Mouse (Mus musculus) C2C12 (cell line): ENCODE measurements around the gene Adgrg4. TPM values are rescaled to one million over a fixed set of nuclear protein-coding genes. Genes with fewer than 3 reads are reported as not detected.

Experiments used
- H3K27me3 ChIP-seq: one replicate; pipeline ENCODE4 v1.6.1; 2011; ENCODE audit not compliant: control insufficient read depth, insufficient read depth, insufficient read length
- H3K36me3 ChIP-seq: one replicate; pipeline ENCODE4 v1.6.1; 2011; ENCODE audit not compliant: control insufficient read depth, insufficient read depth
- H3K4me3 ChIP-seq: one replicate; pipeline ENCODE4 v1.5.1; 2011; ENCODE audit warnings: mild to moderate bottlenecking, control low read depth; ENCODE audit not compliant: poor library complexity, insufficient read depth, severe bottlenecking
- H3K79me2 ChIP-seq: one replicate; pipeline ENCODE4 v1.6.1; 2011; ENCODE audit not compliant: control insufficient read depth, insufficient read depth
- H3K79me3 ChIP-seq: one replicate; pipeline ENCODE4 v1.6.1; 2011; ENCODE audit warnings: low read depth, control low read depth
- H3ac ChIP-seq: one replicate; pipeline ENCODE3; 2011; ENCODE audit warnings: low read depth; ENCODE audit not compliant: control insufficient read depth, insufficient read length
- CEBPB ChIP-seq: IDR thresholded peaks from one replicate; pipeline ENCODE4 v1.6.1; 2011; ENCODE audit warnings: low read depth, mild to moderate bottlenecking, control low read depth, moderate library complexity
- CTCF ChIP-seq: IDR thresholded peaks from one replicate; pipeline ENCODE4 v1.5.1; 2011; ENCODE audit not compliant: control insufficient read depth, insufficient read depth, insufficient read length
- FOSL1 ChIP-seq: IDR thresholded peaks from one replicate; pipeline ENCODE4 v1.8.0; 2011; ENCODE audit warnings: mild to moderate bottlenecking, low read length; ENCODE audit not compliant: poor library complexity, insufficient read depth, severe bottlenecking
- MAX ChIP-seq: IDR thresholded peaks from one replicate; pipeline ENCODE4 v1.6.1; 2011; ENCODE audit warnings: mild to moderate bottlenecking, control low read depth
- MYOD1 ChIP-seq: IDR thresholded peaks from one replicate; pipeline ENCODE4 v1.6.1; 2011; ENCODE audit warnings: low read depth; ENCODE audit not compliant: control insufficient read depth, insufficient read length
- MYOG ChIP-seq: IDR thresholded peaks from one replicate; pipeline ENCODE4 v1.6.1; 2011; ENCODE audit not compliant: control insufficient read depth, insufficient read length; ENCODE audit errors: extremely low read depth
- USF1 ChIP-seq: IDR thresholded peaks from one replicate; pipeline ENCODE4 v1.6.1; 2011; ENCODE audit warnings: low read depth, mild to moderate bottlenecking, control low read depth, moderate library complexity
- long read RNA-seq, 2 experiments: library from polyadenylated mRNA; unstranded; transcript quantifications; one replicate each; pipeline ENCODE4 v2.0.0; 2019 to 2020
- polyA plus RNA-seq: library from polyadenylated mRNA; unstranded; fragments of >200 nt; fragmentation: generic; extraction: Trizol; gene quantifications from one replicate; pipeline ENCODE4 v1.2.1, GENCODE M21; 2012; ENCODE audit warnings: missing spikeins

Gene Adgrg4
- polyA plus RNA-seq: not detected
- long read RNA-seq, experiment 1: 0 reads
- long read RNA-seq, experiment 2: 0 reads

- H3K79me2 ChIP-seq: no peaks in the 10 kb centered on the region
- H3K27me3 ChIP-seq: no peaks in the 10 kb centered on the region
- H3K36me3 ChIP-seq: no peaks in the 10 kb centered on the region
- no peak within 1 kb of the TSS for H3ac ChIP-seq
- no peak within 1 kb of the TSS for H3K4me3 ChIP-seq
- TF ChIP-seq CEBPB (no peak), CTCF (no peak), FOSL1 (no peak)
- H3K79me3 ChIP-seq: no peaks in the 10 kb centered on the region
Observed at GRCm38 (mm10) chrX:56869863-56870262, at the start of gene Adgrg4. Gene Adgrg4 (plus strand): TSS chrX:56870163.

GRCm38 (mm10) chrX:56821765-56822603, 48.0 kb upstream of the Adgrg4 start, which contains the start of gene Map7d3:
Gene Map7d3 (minus strand): TSS chrX:56822326.
- no peaks in the 10 kb centered on the region for H3K27me3 ChIP-seq
- H3ac ChIP-seq: peak within 1 kb of the TSS; percentile 61
- no peaks in the 10 kb centered on the region for H3K79me2 ChIP-seq
- no peak for TF ChIP-seq MAX
- TF ChIP-seq MYOG: no peak
- no peak for TF ChIP-seq FOSL1
- TF ChIP-seq CTCF: no peak
- TF ChIP-seq MYOD1: no peak
- TF ChIP-seq USF1: no peak
- no peak for TF ChIP-seq CEBPB
- H3K79me3 ChIP-seq: no peaks in the 10 kb centered on the region
- H3K36me3 ChIP-seq: no peaks in the 10 kb centered on the region
- H3K4me3 ChIP-seq: peak within 1 kb of the TSS; percentile 11

- Histone ChIP-seq H3K4me3 (no peak overlapping the region), H3ac (no peak overlapping the region), H3K36me3 (no peaks in the 10 kb centered on the region), H3K79me3 (no peaks in the 10 kb centered on the region), H3K27me3 (no peaks in the 10 kb centered on the region), H3K79me2 (no peaks in the 10 kb centered on the region)
- TF ChIP-seq MYOG: no peak
- no peak for TF ChIP-seq MYOD1
- TF ChIP-seq CEBPB: no peak
- no peak for TF ChIP-seq FOSL1
- TF ChIP-seq CTCF: no peak
- TF ChIP-seq MAX: no peak
- TF ChIP-seq USF1: no peak
Observed at GRCm38 (mm10) chrX:56827492-56827891, 42.5 kb upstream of the Adgrg4 start.

- H3K36me3 ChIP-seq: no peaks in the 10 kb centered on the region
- H3K4me3 ChIP-seq: no peak overlapping the region
- no peaks in the 10 kb centered on the region for H3K79me3 ChIP-seq
- H3K79me2 ChIP-seq: no peaks in the 10 kb centered on the region
- H3K27me3 ChIP-seq: no peaks in the 10 kb centered on the region
- no peak overlapping the region for H3ac ChIP-seq
- TF ChIP-seq MYOG (no peak), CEBPB (no peak), MAX (no peak), MYOD1 (no peak), CTCF (no peak), FOSL1 (no peak), USF1 (no peak)
Observed at GRCm38 (mm10) chrX:56835842-56836241, 34.1 kb upstream of the Adgrg4 start.

GRCm38 (mm10) chrX:56839369-56839768, 30.6 kb upstream of the Adgrg4 start:
- H3K27me3 ChIP-seq: no peaks in the 10 kb centered on the region
- TF ChIP-seq FOSL1 (no peak), CTCF (peak; percentile 15), MYOD1 (no peak)
- H3K79me2 ChIP-seq: no peaks in the 10 kb centered on the region
- no peaks in the 10 kb centered on the region for H3K36me3 ChIP-seq
- no peak overlapping the region for H3ac ChIP-seq
- H3K79me3 ChIP-seq: no peaks in the 10 kb centered on the region
- H3K4me3 ChIP-seq: no peak overlapping the region
